Comparison of ENCODE assay signal across 21 mouse cellular contexts in the genomic region with DNA sequence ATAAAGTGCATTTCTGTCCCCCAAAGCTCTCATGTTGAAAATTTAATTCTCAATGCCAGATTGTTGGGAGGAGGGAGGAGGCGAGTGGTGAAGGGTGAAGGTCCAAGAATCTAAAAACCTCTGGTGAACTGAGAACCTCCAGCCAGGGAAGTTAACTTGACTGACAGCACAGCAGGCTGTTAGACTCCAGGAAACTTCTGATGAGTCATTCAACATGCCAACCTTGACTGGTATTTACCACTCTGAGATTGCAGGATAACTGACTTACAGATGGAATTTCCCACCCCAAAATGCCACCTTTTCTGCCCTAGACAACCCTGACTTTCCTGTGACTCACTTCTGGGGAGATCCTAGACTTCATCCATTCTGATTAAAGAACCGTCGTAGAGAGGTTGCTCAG. TPM values are rescaled to one million over a fixed set of nuclear protein-coding genes. Genes with fewer than 3 reads are reported as not detected.
"Had no signal": no experiment of that assay in that cellular context is flagged by ENCODE, and none has a peak within 500 bp of the region (broad histone marks: within the 10 kb centered on the region; RNA-seq: fewer than 3 reads in every experiment).

No protein-coding gene starts in this region.

- H3K4me1 ChIP-seq: midbrain, embryonic 10.5 days; midbrain, embryonic 12.5 days; neural tube, embryonic 13.5 days; neural tube, embryonic 15.5 days had no signal

- DNase-seq: lung, embryonic 14.5 days; lung, postnatal 10 days; lung, postnatal 4 days; midbrain, embryonic 14.5 days; retina, postnatal 1 day; right cerebral cortex, adult 18-20 months; right cerebral cortex, postnatal 25 days; right cerebral cortex, postnatal 4 days; spleen, adult 18-20 months; thymus, adult 18-20 months; thymus, postnatal 14 days; thymus, postnatal 36 days had no signal

- H3K4me3 ChIP-seq: midbrain, embryonic 10.5 days; midbrain, embryonic 12.5 days; myocyte; neural tube, embryonic 13.5 days; neural tube, embryonic 15.5 days had no signal

- H3K27me3 ChIP-seq: midbrain, embryonic 12.5 days; neural tube, embryonic 13.5 days; neural tube, embryonic 15.5 days had no signal

- H3K27ac ChIP-seq: midbrain, embryonic 10.5 days; midbrain, embryonic 12.5 days; neural tube, embryonic 13.5 days; neural tube, embryonic 15.5 days had no signal

- H3K9me3 ChIP-seq: midbrain, embryonic 10.5 days; midbrain, embryonic 12.5 days; neural tube, embryonic 13.5 days; neural tube, embryonic 15.5 days had no signal

- ATAC-seq: midbrain, embryonic 16.5 days had no signal

- H3K9ac ChIP-seq: lung, embryonic 14.5 days; midbrain, embryonic 12.5 days; neural tube, embryonic 13.5 days; neural tube, embryonic 15.5 days had no signal

- H3K4me2 ChIP-seq: lung, embryonic 14.5 days; midbrain, embryonic 12.5 days; neural tube, embryonic 13.5 days; neural tube, embryonic 15.5 days had no signal

- H3K36me3 ChIP-seq: midbrain, embryonic 10.5 days; midbrain, embryonic 12.5 days; neural tube, embryonic 13.5 days; neural tube, embryonic 15.5 days had no signal

RNA-seq across cellular contexts. Expression of gene Prdm8, which starts 58.6 kb away (rescaled TPM):
- total RNA-seq: megakaryocyte, adult 5-6 weeks; megakaryocyte-erythroid progenitor cell, adult 5-6 weeks had no signal
- polyA plus RNA-seq: thymus, postnatal 0 days had no signal
